Mouse (Mus musculus): ENCODE data around the gene Dohh. TPM values are rescaled to one million over a fixed set of nuclear protein-coding genes. Genes with fewer than 3 reads are reported as not detected.

Dohh gene
- total RNA-seq, 2 experiments from 2014 or later: 50.3 to 52.2 TPM

GRCm38 (mm10) chr10:81379183-81379553, 5.1 kb upstream of the Dohh start:
- intact Hi-C loops (cut with DNase I): no loop called here
- DNase-seq: no peak

- intact Hi-C loops (cut with DNase I): loop anchor here (10.0 kb wide), 1 partner anchor 165 kb away; the partner anchor contains the start of gene Gna11
- DNase-seq: no peak
Measured at GRCm38 (mm10) chr10:81379809-81380378, 4.3 kb upstream of the Dohh start.

GRCm38 (mm10) chr10:81382039-81382438, 2.2 kb upstream of the Dohh start:
- intact Hi-C loops (cut with DNase I): loop anchor here (10.0 kb wide), 1 partner anchor 163 kb away; the partner anchor contains the start of gene Gna11
- no peak for DNase-seq

GRCm38 (mm10) chr10:81384605-81384982, 366 bp downstream of the Dohh start:
- intact Hi-C loops (cut with DNase I): loop anchor here (10.0 kb wide), 1 partner anchor 160 kb away; the partner anchor contains the start of gene Gna11
- DNase-seq: no peak

- intact Hi-C loops (cut with DNase I): loop anchor here (10.0 kb wide), 1 partner anchor 159 kb away; the partner anchor contains the start of gene Gna11
- no peak for DNase-seq
Measured at GRCm38 (mm10) chr10:81385603-81386306, 1.5 kb downstream of the Dohh start.

- no peak for DNase-seq
- intact Hi-C loops (cut with DNase I): loop anchor here (10.0 kb wide), 1 partner anchor 157 kb away; the partner anchor contains the start of gene Gna11
Measured at GRCm38 (mm10) chr10:81387716-81388115, 3.5 kb downstream of the Dohh start.

- no peak for DNase-seq
- intact Hi-C loops (cut with DNase I): loop anchor here (1.0 to 10.0 kb wide), 2 partner anchors 62 to 156 kb away; partner anchors contain the start of gene Gna11
Measured at GRCm38 (mm10) chr10:81388505-81389055, 4.4 kb downstream of the Dohh start, which contains the start of gene Gm48552. Gene Gm48552, plus strand, starts transcription at chr10:81389005.

GRCm38 (mm10) chr10:81389373-81389772, 5.1 kb downstream of the Dohh start:
- DNase-seq: peak in 1 of 2 experiments; percentile 19
- intact Hi-C loops (cut with DNase I): loop anchor here (1.0 to 10.0 kb wide), 2 partner anchors 61 to 155 kb away; partner anchors contain the start of gene Gna11

- intact Hi-C loops (cut with DNase I): loop anchor here (1.0 to 10.0 kb wide), 2 partner anchors 60 to 155 kb away; partner anchors contain the start of gene Gna11
- peak; percentile 85 for DNase-seq
Measured at GRCm38 (mm10) chr10:81389801-81390677, 5.8 kb downstream of the Dohh start.

- intact Hi-C loops (cut with DNase I): no loop called here
- no peak for DNase-seq
Measured at GRCm38 (mm10) chr10:81390678-81390965, 6.4 kb downstream of the Dohh start.

- intact Hi-C loops (cut with DNase I): no loop called here
- no peak for DNase-seq
Measured at GRCm38 (mm10) chr10:81392270-81392669, 8.0 kb downstream of the Dohh start.

GRCm38 (mm10) chr10:81392781-81393185, 8.6 kb downstream of the Dohh start, which contains the start of gene Smim24:
Gene Smim24, plus strand, starts transcription at chr10:81393051.
- no peak for DNase-seq
- intact Hi-C loops (cut with DNase I): no loop called here

GRCm38 (mm10) chr10:81393456-81394063, 9.3 kb downstream of the Dohh start:
- intact Hi-C loops (cut with DNase I): loop anchor here (2.0 kb wide), 1 partner anchor 47 kb away; no protein-coding TSS in a partner anchor

GRCm38 (mm10) chr10:81395127-81395526, 10.9 kb downstream of the Dohh start:
- intact Hi-C loops (cut with DNase I): loop anchor here (2.0 kb wide), 1 partner anchor 46 kb away; no protein-coding TSS in a partner anchor
- peak; percentile 78 to 86 for DNase-seq

More at GRCm38 (mm10) chr10:81393456-81394063, 9.3 kb downstream of the Dohh start:
- DNase-seq: peak; percentile 56 to 63

GRCm38 (mm10) chr10:81395865-81396264, 11.6 kb downstream of the Dohh start:
- intact Hi-C loops (cut with DNase I): loop anchor here (2.0 kb wide), 1 partner anchor 45 kb away; no protein-coding TSS in a partner anchor
- no peak for DNase-seq

- intact Hi-C loops (cut with DNase I): no loop called here
- DNase-seq: no peak
Measured at GRCm38 (mm10) chr10:81396749-81397148, 12.5 kb downstream of the Dohh start.

GRCm38 (mm10) chr10:81399296-81399695, 15.1 kb downstream of the Dohh start:
- no peak for DNase-seq
- intact Hi-C loops (cut with DNase I): no loop called here

- intact Hi-C loops (cut with DNase I): no loop called here
- no peak for DNase-seq
Measured at GRCm38 (mm10) chr10:81399798-81400308, 15.6 kb downstream of the Dohh start.

- DNase-seq: no peak
- intact Hi-C loops (cut with DNase I): no loop called here
Measured at GRCm38 (mm10) chr10:81400371-81401204, 16.4 kb downstream of the Dohh start.
